Mouse (Mus musculus): ENCODE results near the gene Stam.
"Not testable (repeated sequence)": the region's sequence is repeated elsewhere in the genome, so short reads cannot be mapped to it uniquely, and the experiment has no call there.

Stam gene

DNA sequence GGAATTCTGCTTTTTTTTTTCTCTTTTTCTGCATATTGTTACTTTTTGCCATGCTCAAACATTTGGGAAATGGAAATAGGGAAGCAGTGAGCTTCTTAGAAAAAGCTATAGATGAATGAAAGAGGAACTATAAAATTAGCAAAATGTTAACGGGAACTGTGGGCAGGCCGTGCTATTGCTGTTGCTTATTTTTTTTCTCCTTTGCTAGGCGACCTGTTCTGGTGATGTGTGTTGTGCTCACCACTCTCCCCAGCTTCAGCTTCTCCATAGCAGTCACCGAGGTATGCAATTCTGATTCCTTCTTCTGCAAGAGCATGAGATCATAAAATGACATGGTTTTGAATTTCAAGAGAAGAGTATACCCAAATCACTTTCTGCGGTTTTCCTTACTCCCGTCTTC is 118.1 kb downstream of the Stam start:
- no peak for DNase-seq (ENCODE audit: low read depth, low spot score)

DNA sequence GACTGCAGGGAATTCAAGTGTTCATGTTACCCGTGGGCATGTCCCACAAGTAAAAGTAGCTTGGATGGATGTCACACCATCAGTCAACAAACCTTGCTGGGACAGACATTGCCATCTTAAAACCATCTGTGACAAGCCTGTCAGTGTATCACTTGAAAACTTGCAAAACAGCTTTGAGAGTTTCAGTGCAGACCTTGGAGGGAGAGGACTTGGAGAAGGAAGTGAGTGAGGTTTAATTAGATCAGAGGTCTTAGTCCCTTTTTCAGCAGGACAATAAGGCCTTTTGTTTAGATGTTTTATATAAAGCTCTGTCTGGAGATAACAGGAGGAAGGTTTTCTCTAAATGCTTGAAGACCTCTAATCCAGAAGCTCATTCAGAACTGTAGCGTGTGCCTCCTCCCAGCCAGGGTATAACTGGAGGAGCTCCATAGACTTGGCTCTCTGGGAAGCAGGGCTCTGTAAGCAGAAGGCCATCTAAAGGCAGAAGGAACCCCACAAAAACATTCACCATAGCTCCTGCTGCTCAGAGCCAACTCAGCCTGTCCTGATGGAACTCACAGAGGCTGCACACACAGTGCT is 124.5 kb downstream of the Stam start:
- DNase-seq (ENCODE audit: low read depth, low spot score) = not testable (repeated sequence)

Data from R1 (cell line).